32 mouse cellular contexts compared by ENCODE assay signal in genomic region chr17:28388534-28388933, GRCm38 (mm10). TPM values are rescaled to one million over a fixed set of nuclear protein-coding genes. Genes with fewer than 3 reads are reported as not detected.
DNase-seq lines count a peak whose midpoint lies in the region; ATAC-seq and TF ChIP-seq lines count a peak whose summit lies in the region.
"Had no signal": no experiment of that assay in that cellular context is flagged by ENCODE, and none has a peak within 500 bp of the region (broad histone marks: within the 10 kb centered on the region; RNA-seq: fewer than 3 reads in every experiment).

No protein-coding gene starts in this region.

- in situ Hi-C loops in CH12.LX (cut with MboI; ENCODE audit: low pct_ligation_motif_present, low pct_unique_long_range_greater_than_20kb, low sequenced_read_pairs) = no loop called here

- no peak for ATAC-seq in limb, embryonic 12.5 days (ENCODE audit: insufficient number of reproducible peaks, insufficient read depth, low FRiP score, low TSS enrichment, low read depth)
- ATAC-seq in lung, postnatal 0 days = no peak
- ATAC-seq in forebrain, embryonic 14.5 days = no peak
- ATAC-seq: activated CD4-positive, CD25-positive, alpha-beta regulatory T cell, adult 4 months; CD4-positive, CD25-positive, alpha-beta regulatory T cell, adult 4 months; forebrain, embryonic 13.5 days; forebrain, postnatal 0 days; hindbrain, postnatal 0 days; inflammation-experienced regulatory T-cells, adult 6 months had no signal

- H3ac ChIP-seq in myocyte (ENCODE audit: control insufficient read depth, insufficient read length) = no peak overlapping the region

- H3K9ac ChIP-seq in limb, embryonic 12.5 days (replicated peaks) = no peak overlapping the region
- H3K9ac ChIP-seq in CH12.LX (ENCODE audit: insufficient read depth, low read depth) = no peak overlapping the region
- no peak overlapping the region for H3K9ac ChIP-seq in lung, postnatal 0 days (replicated peaks; ENCODE audit: low read depth)
- no peak overlapping the region for H3K9ac ChIP-seq in forebrain, embryonic 14.5 days (ENCODE audit: low read length)
- H3K9ac ChIP-seq: forebrain, embryonic 13.5 days; forebrain, postnatal 0 days; heart, embryonic 13.5 days; hindbrain, embryonic 14.5 days had no signal

- no peaks in the 10 kb centered on the region for H3K36me3 ChIP-seq in limb, embryonic 12.5 days
- no peaks in the 10 kb centered on the region for H3K36me3 ChIP-seq in limb, embryonic 10.5 days
- no peaks in the 10 kb centered on the region for H3K36me3 ChIP-seq in CH12.LX (replicated peaks in 1 of 2; ENCODE audit: control insufficient read depth in 1 of 2, insufficient read depth in 1 of 2, low read length in 1 of 2)
- H3K36me3 ChIP-seq in myocyte (ENCODE audit: control insufficient read depth, insufficient read depth) = no peaks in the 10 kb centered on the region
- no peaks in the 10 kb centered on the region for H3K36me3 ChIP-seq in lung, postnatal 0 days (ENCODE audit: insufficient read depth, low read length)
- no peaks in the 10 kb centered on the region for H3K36me3 ChIP-seq in forebrain, embryonic 14.5 days (ENCODE audit: control insufficient read depth, insufficient read depth, low read length)
- no peaks in the 10 kb centered on the region for H3K36me3 ChIP-seq in thymus, adult 2 months (ENCODE audit: control insufficient read depth, insufficient read depth, low read length)
- H3K36me3 ChIP-seq: forebrain, embryonic 10.5 days; G1E; heart, embryonic 10.5 days; heart, embryonic 13.5 days had no signal

- TF ChIP-seq RAD21 in CH12.LX (IDR thresholded peaks at IDR 0.05; ENCODE audit: low read depth, low read length) = no peak

- TF ChIP-seq POLR2A in CH12.LX (IDR thresholded peaks at IDR 0.05; ENCODE audit: low read depth, low read length) (no peak), myocyte (IDR thresholded peaks at IDR 0.05; ENCODE audit: insufficient read length, low read depth) (no peak)
- no peak for TF ChIP-seq POLR2A in thymus, adult 2 months (IDR thresholded peaks at IDR 0.05; ENCODE audit: control insufficient read depth, extremely low read depth, insufficient read depth, low read length, poor library complexity)

- H3K9me3 ChIP-seq in limb, embryonic 12.5 days = 0 out of 2 replicates have a peak, but pooled peaks cover 7% of the 10 kb centered on the region
- no peaks in the 10 kb centered on the region for H3K9me3 ChIP-seq in limb, embryonic 10.5 days (replicated peaks)
- peaks cover 15% of the 10 kb centered on the region for H3K9me3 ChIP-seq in CH12.LX (replicated peaks; ENCODE audit: low read length)
- no peaks in the 10 kb centered on the region for H3K9me3 ChIP-seq in lung, postnatal 0 days (ENCODE audit: low read length)
- H3K9me3 ChIP-seq in forebrain, embryonic 14.5 days (replicated peaks; ENCODE audit: control insufficient read depth, low read length) = no peaks in the 10 kb centered on the region
- H3K9me3 ChIP-seq: forebrain, embryonic 10.5 days; forebrain, embryonic 13.5 days; G1E; heart, embryonic 10.5 days had no signal

- no peak for DNase-seq in limb, embryonic 10.5 days (ENCODE audit: low spot score)
- DNase-seq in CH12.LX (ENCODE audit: extremely low read depth) = no peak
- DNase-seq in NIH3T3 (ENCODE audit: low read depth) = peak; percentile 25
- DNase-seq in lung, postnatal 0 days (ENCODE audit: low spot score) = no peak
- no peak for DNase-seq in forebrain, embryonic 14.5 days (ENCODE audit: low spot score)
- no peak for DNase-seq in thymus, adult 2 months
- DNase-seq: adrenal gland, adult 8-10 months; adrenal gland, postnatal 25 days; B cell, adult 2 months; cerebellum, adult 11-12 months; cerebellum, adult 8-10 months; cerebellum, postnatal 10 days; cerebellum, postnatal 36 days; forebrain, postnatal 0 days; gastrocnemius, postnatal 25 days; heart, adult 2 months; heart, postnatal 14 days; heart, postnatal 4 days had no signal

- WGBS in limb, embryonic 12.5 days = 84% methylated on average over 3 of the region's 3 CpGs
- WGBS in limb, embryonic 10.5 days = 87% methylated on average over 3 of the region's 3 CpGs
- 83% methylated on average over 3 of the region's 3 CpGs for WGBS in lung, postnatal 0 days
- 88% methylated on average over 3 of the region's 3 CpGs for WGBS in forebrain, embryonic 14.5 days
- 94% methylated on average over 3 of the region's 3 CpGs for WGBS in thymus, adult 2 months

- H3K27me3 ChIP-seq in limb, embryonic 12.5 days = peaks cover 43% of the 10 kb centered on the region
- H3K27me3 ChIP-seq in limb, embryonic 10.5 days (ENCODE audit: low read depth, poor library complexity, severe bottlenecking) = peaks cover 48% of the 10 kb centered on the region
- H3K27me3 ChIP-seq in CH12.LX (replicated peaks) = no peaks in the 10 kb centered on the region
- no peaks in the 10 kb centered on the region for H3K27me3 ChIP-seq in myocyte (ENCODE audit: control insufficient read depth, insufficient read depth, insufficient read length)
- peaks cover 6% of the 10 kb centered on the region; the same call in 1 of the 2 replicates for H3K27me3 ChIP-seq in lung, postnatal 0 days (replicated peaks; ENCODE audit: insufficient read depth, low read length)
- H3K27me3 ChIP-seq in forebrain, embryonic 14.5 days (replicated peaks; ENCODE audit: control insufficient read depth, insufficient read depth, low read length) = 0 out of 2 replicates have a peak, but pooled peaks cover 6% of the 10 kb centered on the region
- no peaks in the 10 kb centered on the region; the same call in 1 of the 2 replicates for H3K27me3 ChIP-seq in thymus, adult 2 months (ENCODE audit: control insufficient read depth, insufficient read depth, low read length)

- TF ChIP-seq EP300 in CH12.LX (IDR thresholded peaks at IDR 0.05; ENCODE audit: low read length) = no peak
- TF ChIP-seq EP300 in lung, postnatal 0 days (IDR thresholded peaks at IDR 0.05) = no peak

- no peak overlapping the region for H3K4me3 ChIP-seq in limb, embryonic 12.5 days (replicated peaks)
- H3K4me3 ChIP-seq in limb, embryonic 10.5 days = no peak overlapping the region
- H3K4me3 ChIP-seq in CH12.LX (replicated peaks in 1 of 3; ENCODE audit: low read depth in 2 of 3, low read length in 2 of 3, poor library complexity in 1 of 3) (no peak overlapping the region), myocyte (no peak overlapping the region)
- H3K4me3 ChIP-seq in lung, postnatal 0 days (ENCODE audit: low read depth, low read length) = no peak overlapping the region
- no peak overlapping the region for H3K4me3 ChIP-seq in forebrain, embryonic 14.5 days (ENCODE audit: low read depth, low read length)
- H3K4me3 ChIP-seq in thymus, adult 2 months (ENCODE audit: control insufficient read depth, insufficient read depth, low read length) = no peak overlapping the region
- H3K4me3 ChIP-seq: forebrain, embryonic 10.5 days; forebrain, embryonic 13.5 days; heart, adult 2 months; heart, embryonic 10.5 days; heart, embryonic 13.5 days had no signal

- H3K4me2 ChIP-seq in limb, embryonic 12.5 days = no peak overlapping the region
- no peak overlapping the region for H3K4me2 ChIP-seq in CH12.LX (ENCODE audit: insufficient read depth, low read depth, poor library complexity, severe bottlenecking)
- H3K4me2 ChIP-seq in myocyte (ENCODE audit: low read depth) = no peak overlapping the region
- H3K4me2 ChIP-seq in lung, postnatal 0 days (replicated peaks; ENCODE audit: low read depth, low read length) = no peak overlapping the region
- H3K4me2 ChIP-seq in forebrain, embryonic 14.5 days (ENCODE audit: low read length) = no peak overlapping the region
- H3K4me2 ChIP-seq: forebrain, embryonic 13.5 days; heart, embryonic 13.5 days; hindbrain, embryonic 14.5 days had no signal

- H3K79me2 ChIP-seq in CH12.LX (replicated peaks; ENCODE audit: control insufficient read depth, extremely low read depth, insufficient read depth, poor library complexity, severe bottlenecking) (no peaks in the 10 kb centered on the region), myocyte (ENCODE audit: control insufficient read depth, insufficient read depth) (no peaks in the 10 kb centered on the region)

- no peak for TF ChIP-seq CTCF in CH12.LX (conservative IDR thresholded peaks at IDR 0.05 in 1 of 2, IDR thresholded peaks at IDR 0.05 in 1 of 2; ENCODE audit: low read depth in 2 of 2, low read length in 2 of 2)
- TF ChIP-seq CTCF in lung, postnatal 0 days (IDR thresholded peaks at IDR 0.05) = no peak
- no peak for TF ChIP-seq CTCF in thymus, adult 2 months (IDR thresholded peaks at IDR 0.05; ENCODE audit: borderline replicate concordance, control insufficient read depth, extremely low read depth, insufficient read depth, low read length, poor library complexity)

- dilution Hi-C loops in CH12.LX (cut with MboI; ENCODE audit: extremely low pct_ligation_motif_present, extremely low pct_unique_long_range_greater_than_20kb, low sequenced_read_pairs) = no loop called here

- H3K27ac ChIP-seq in limb, embryonic 12.5 days = 0 out of 2 replicates have a peak overlapping the region, but pooled peaks have one; percentile 4
- no peak overlapping the region for H3K27ac ChIP-seq in limb, embryonic 10.5 days
- no peak overlapping the region for H3K27ac ChIP-seq in CH12.LX (ENCODE audit: insufficient read depth, low read depth)
- no peak overlapping the region for H3K27ac ChIP-seq in lung, postnatal 0 days (ENCODE audit: low read length)
- no peak overlapping the region for H3K27ac ChIP-seq in forebrain, embryonic 14.5 days (ENCODE audit: low read depth, low read length)
- no peak overlapping the region for H3K27ac ChIP-seq in thymus, adult 2 months (ENCODE audit: control insufficient read depth, insufficient read depth, low read length)
- H3K27ac ChIP-seq: forebrain, embryonic 10.5 days; forebrain, embryonic 13.5 days; heart, adult 2 months; heart, embryonic 10.5 days; heart, embryonic 13.5 days; hindbrain, embryonic 14.5 days; hindbrain, postnatal 0 days had no signal

- H3K4me1 ChIP-seq in limb, embryonic 12.5 days (replicated peaks) = peaks cover 19% of the 10 kb centered on the region
- peaks cover 24% of the 10 kb centered on the region for H3K4me1 ChIP-seq in limb, embryonic 10.5 days
- H3K4me1 ChIP-seq in CH12.LX (ENCODE audit: control insufficient read depth in 1 of 2, insufficient read depth in 2 of 2) = no peaks in the 10 kb centered on the region
- H3K4me1 ChIP-seq in lung, postnatal 0 days (ENCODE audit: insufficient read depth, low read depth, low read length) = no peaks in the 10 kb centered on the region
- peaks cover 3% of the 10 kb centered on the region; the same call in 1 of the 2 replicates for H3K4me1 ChIP-seq in forebrain, embryonic 14.5 days (ENCODE audit: control insufficient read depth, insufficient read depth, low read length)
- H3K4me1 ChIP-seq in thymus, adult 2 months (replicated peaks; ENCODE audit: control insufficient read depth, insufficient read depth, low read length) = peaks cover 9% of the 10 kb centered on the region

RNA-seq across cellular contexts. Expression of gene Tulp1, which starts 23.5 kb away (rescaled TPM):
- 6.3 and 8.6 TPM in 2 replicates for polyA plus RNA-seq in limb, embryonic 12.5 days (2016; fragmentation: Nextera tagmentation; extraction: Ambion mirVana)
- 3.4 and 4.1 TPM in 2 replicates for polyA plus RNA-seq in limb, embryonic 10.5 days (2016; fragmentation: Nextera tagmentation; extraction: Ambion mirVana)
- total RNA-seq in CH12.LX (2012; rRNA removed) = 0.17 TPM in 1 of 2 replicates, not detected in the other
- total RNA-seq in CH12.LX (2014; rRNA removed) = not detected in 2 replicates
- polyA plus RNA-seq in CH12.LX (2012; ENCODE audit: insufficient read length, low read depth) = not detected in 2 replicates
- polyA plus RNA-seq in myocyte (2012; fragmentation: generic; extraction: Trizol) = not detected
- polyA plus RNA-seq in lung, postnatal 0 days (2015; fragmentation: Nextera tagmentation; extraction: Ambion mirVana) = 18.1 and 22.7 TPM in 2 replicates
- polyA plus RNA-seq in forebrain, embryonic 14.5 days (2014; fragmentation: Nextera tagmentation; extraction: Ambion mirVana) = 1.3 and 1.5 TPM in 2 replicates
- polyA plus RNA-seq in thymus, adult 2 months (2012; rRNA removed) = 0.35 and 0.59 TPM in 2 replicates
- total RNA-seq: adrenal gland, postnatal 25 days; gastrocnemius, adult 8-10 months; gastrocnemius, postnatal 25 days; heart, adult 2 months; hindbrain, postnatal 0 days had no signal
- polyA plus RNA-seq: activated CD4-positive, CD25-positive, alpha-beta regulatory T cell, adult 4 months; cortical plate, adult 2 months; G1E; heart, adult 2 months had no signal

RNA-seq across cellular contexts. Expression of gene Tead3, which starts 37.9 kb away (rescaled TPM):
- polyA plus RNA-seq in limb, embryonic 12.5 days (2016; fragmentation: Nextera tagmentation; extraction: Ambion mirVana) = 11.3 and 13.2 TPM in 2 replicates
- polyA plus RNA-seq in limb, embryonic 10.5 days (2016; fragmentation: Nextera tagmentation; extraction: Ambion mirVana) = 5.2 and 9.8 TPM in 2 replicates
- 0.17 and 0.42 TPM in 2 replicates for total RNA-seq in CH12.LX (2012; rRNA removed)
- not detected in 2 replicates for total RNA-seq in CH12.LX (2014; rRNA removed)
- polyA plus RNA-seq in CH12.LX (2012; ENCODE audit: insufficient read length, low read depth) = 0.08 TPM in 1 of 2 replicates, not detected in the other
- polyA plus RNA-seq in myocyte (2012; fragmentation: generic; extraction: Trizol) = 20.1 TPM
- polyA plus RNA-seq in lung, postnatal 0 days (2015; fragmentation: Nextera tagmentation; extraction: Ambion mirVana) = 9.7 and 11.4 TPM in 2 replicates
- polyA plus RNA-seq in forebrain, embryonic 14.5 days (2014; fragmentation: Nextera tagmentation; extraction: Ambion mirVana) = 1.8 and 2.4 TPM in 2 replicates
- polyA plus RNA-seq in thymus, adult 2 months (2012; rRNA removed) = 10.6 and 11.6 TPM in 2 replicates
- polyA plus RNA-seq: activated CD4-positive, CD25-positive, alpha-beta regulatory T cell, adult 4 months; CD4-positive, CD25-positive, alpha-beta regulatory T cell, adult 4 months; inflammation-experienced regulatory T-cells, adult 6 months had no signal
